13 mouse cellular contexts compared by ENCODE assay signal in the genomic region with DNA sequence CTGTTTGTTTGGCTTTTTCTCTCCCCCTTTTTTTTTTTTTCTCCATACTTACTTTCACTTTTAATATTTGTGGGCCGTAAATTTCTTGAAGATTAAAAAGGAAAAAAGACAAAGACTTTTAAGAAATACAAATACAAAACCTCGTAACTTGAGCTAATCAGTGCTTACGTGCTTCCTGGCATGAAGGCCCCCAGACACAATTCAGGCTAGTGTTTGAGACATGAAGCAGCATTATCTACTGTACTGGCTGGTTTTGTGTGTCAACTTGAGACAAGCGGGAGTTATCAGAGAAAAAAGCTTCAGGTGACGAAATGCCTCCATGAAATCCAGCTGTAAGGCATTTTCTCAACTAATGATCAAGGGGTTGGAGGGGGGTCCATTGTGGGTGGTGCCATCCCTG.
A peak's percentile ranks its signal among the peaks of the same experiment; 100 is the strongest.
DNase-seq lines count a peak whose midpoint lies in the region; ATAC-seq and TF ChIP-seq lines count a peak whose summit lies in the region.
"Had no signal": no experiment of that assay in that cellular context is flagged by ENCODE, and none has a peak within 500 bp of the region (broad histone marks: within the 10 kb centered on the region; RNA-seq: fewer than 3 reads in every experiment).

No protein-coding gene starts in this region.

- H3K27ac ChIP-seq in gastrocnemius, adult 2 months = peak overlapping the region; percentile 89
- H3K27ac ChIP-seq in lung, embryonic 16.5 days (ENCODE audit: low read length) = peak overlapping the region; percentile 89
- H3K27ac ChIP-seq in intestine, postnatal 0 days (ENCODE audit: low read depth, low read length) = no peak overlapping the region
- peak overlapping the region; percentile 5; the same call in 1 of the 2 replicates for H3K27ac ChIP-seq in stomach, embryonic 15.5 days
- H3K27ac ChIP-seq in forebrain, embryonic 16.5 days (ENCODE audit: low read length) = no peak overlapping the region
- H3K27ac ChIP-seq: hindbrain, embryonic 15.5 days had no signal

- ATAC-seq in lung, embryonic 16.5 days (ENCODE audit: low read depth) = no peak
- no peak for ATAC-seq in intestine, postnatal 0 days
- no peak for ATAC-seq in stomach, embryonic 15.5 days (ENCODE audit: insufficient read depth, low FRiP score, low read depth)
- no peak for ATAC-seq in forebrain, embryonic 16.5 days

- peak overlapping the region; percentile 45 for H3K4me2 ChIP-seq in lung, embryonic 16.5 days (ENCODE audit: low read depth, low read length)
- H3K4me2 ChIP-seq in intestine, postnatal 0 days (replicated peaks; ENCODE audit: low read depth) = peak overlapping the region; percentile 37
- H3K4me2 ChIP-seq in stomach, embryonic 15.5 days = no peak overlapping the region
- H3K4me2 ChIP-seq in forebrain, embryonic 16.5 days (ENCODE audit: low read length) = no peak overlapping the region
- H3K4me2 ChIP-seq: hindbrain, embryonic 15.5 days had no signal

- H3K27me3 ChIP-seq in lung, embryonic 16.5 days (ENCODE audit: control insufficient read depth, insufficient read depth, low read depth, low read length) = no peaks in the 10 kb centered on the region
- H3K27me3 ChIP-seq in intestine, postnatal 0 days (replicated peaks; ENCODE audit: control insufficient read depth, insufficient read depth, low read length) = no peaks in the 10 kb centered on the region
- H3K27me3 ChIP-seq in stomach, embryonic 15.5 days (replicated peaks) = no peaks in the 10 kb centered on the region
- no peaks in the 10 kb centered on the region for H3K27me3 ChIP-seq in forebrain, embryonic 16.5 days (replicated peaks; ENCODE audit: control insufficient read depth, insufficient read depth, low read length)
- H3K27me3 ChIP-seq: hindbrain, embryonic 15.5 days had no signal

- H3K4me1 ChIP-seq in lung, embryonic 16.5 days (replicated peaks; ENCODE audit: control insufficient read depth, insufficient read depth, low read length) = peaks cover 7% of the 10 kb centered on the region
- peaks cover 5% of the 10 kb centered on the region for H3K4me1 ChIP-seq in lung, adult 2 months (ENCODE audit: control insufficient read depth, insufficient read depth, low read length)
- no peaks in the 10 kb centered on the region; the same call in 1 of the 2 replicates for H3K4me1 ChIP-seq in intestine, postnatal 0 days (replicated peaks; ENCODE audit: control insufficient read depth, insufficient read depth, low read length)
- H3K4me1 ChIP-seq in stomach, embryonic 15.5 days = 0 out of 2 replicates have a peak, but pooled peaks cover 3% of the 10 kb centered on the region
- H3K4me1 ChIP-seq in forebrain, embryonic 16.5 days (replicated peaks; ENCODE audit: control insufficient read depth, insufficient read depth, low read length) = no peaks in the 10 kb centered on the region
- H3K4me1 ChIP-seq: hindbrain, embryonic 15.5 days had no signal

- no peaks in the 10 kb centered on the region for H3K9me3 ChIP-seq in lung, embryonic 16.5 days (ENCODE audit: control insufficient read depth, low read length)
- H3K9me3 ChIP-seq in intestine, postnatal 0 days (ENCODE audit: control insufficient read depth) = no peaks in the 10 kb centered on the region
- H3K9me3 ChIP-seq in stomach, embryonic 15.5 days = no peaks in the 10 kb centered on the region
- no peaks in the 10 kb centered on the region for H3K9me3 ChIP-seq in forebrain, embryonic 16.5 days (ENCODE audit: control insufficient read depth, low read length)
- H3K9me3 ChIP-seq: hindbrain, embryonic 15.5 days had no signal

- TF ChIP-seq POLR2A in lung, adult 2 months (IDR thresholded peaks at IDR 0.05; ENCODE audit: borderline replicate concordance, extremely low read depth, low read depth, low read length) = no peak

- DNase-seq in gastrocnemius, adult 2 months = no peak
- no peak for DNase-seq in gastrocnemius, adult 8-10 months (ENCODE audit: low spot score in 2 of 2)
- DNase-seq in lung, adult 2 months = no peak
- no peak for DNase-seq in left cerebral cortex, adult 8-10 months (ENCODE audit: low spot score in 2 of 2)
- DNase-seq: adrenal gland, postnatal 36 days; cerebellum, adult 8-10 months; gastrocnemius, postnatal 14 days had no signal

- intact Hi-C loops in gastrocnemius, adult 2 months (cut with DNase I) = loop anchor here (2.0 to 5.0 kb wide), 2 partner anchors 69 to 194 kb away; no protein-coding TSS in a partner anchor

- TF ChIP-seq CTCF in gastrocnemius, adult 2 months (IDR thresholded peaks at IDR 0.05) = no peak
- TF ChIP-seq CTCF in lung, adult 2 months (IDR thresholded peaks at IDR 0.05; ENCODE audit: insufficient read depth, low read length) = no peak
- no peak for TF ChIP-seq CTCF in intestine, postnatal 0 days (IDR thresholded peaks at IDR 0.05; ENCODE audit: low read depth)

- no peak overlapping the region for H3K9ac ChIP-seq in lung, embryonic 16.5 days (ENCODE audit: low read length)
- no peak overlapping the region for H3K9ac ChIP-seq in intestine, postnatal 0 days (ENCODE audit: low read depth, low read length)
- H3K9ac ChIP-seq in stomach, embryonic 15.5 days = no peak overlapping the region
- H3K9ac ChIP-seq in forebrain, embryonic 16.5 days (replicated peaks; ENCODE audit: low read depth, low read length) = no peak overlapping the region
- H3K9ac ChIP-seq: hindbrain, embryonic 15.5 days had no signal

- WGBS in lung, embryonic 16.5 days = 18% methylated on average over 5 of the region's 5 CpGs
- 14% methylated on average over 5 of the region's 5 CpGs for WGBS in lung, adult 2 months
- WGBS in intestine, postnatal 0 days = 34% methylated on average over 5 of the region's 5 CpGs
- 42% methylated on average over 5 of the region's 5 CpGs for WGBS in stomach, embryonic 15.5 days
- 68% methylated on average over 5 of the region's 5 CpGs for WGBS in forebrain, embryonic 16.5 days

- peak overlapping the region; percentile 62 for H3K4me3 ChIP-seq in gastrocnemius, adult 2 months
- H3K4me3 ChIP-seq in lung, embryonic 16.5 days (ENCODE audit: low read length) = peak overlapping the region; percentile 15; the same call in 1 of the 2 replicates
- no peak overlapping the region for H3K4me3 ChIP-seq in lung, adult 2 months (replicated peaks; ENCODE audit: extremely low read depth, low read depth, low read length)
- H3K4me3 ChIP-seq in intestine, postnatal 0 days (ENCODE audit: low read depth, low read length) = no peak overlapping the region
- no peak overlapping the region for H3K4me3 ChIP-seq in stomach, embryonic 15.5 days (replicated peaks)
- H3K4me3 ChIP-seq in forebrain, embryonic 16.5 days (replicated peaks; ENCODE audit: low read length) = no peak overlapping the region
- H3K4me3 ChIP-seq: erythroblast, embryonic 14.5 days; hindbrain, embryonic 15.5 days had no signal

- H3K36me3 ChIP-seq in lung, embryonic 16.5 days (ENCODE audit: control insufficient read depth, insufficient read depth, low read length) = no peaks in the 10 kb centered on the region
- no peaks in the 10 kb centered on the region for H3K36me3 ChIP-seq in intestine, postnatal 0 days (ENCODE audit: control insufficient read depth, insufficient read depth)
- no peaks in the 10 kb centered on the region for H3K36me3 ChIP-seq in stomach, embryonic 15.5 days
- H3K36me3 ChIP-seq in forebrain, embryonic 16.5 days (ENCODE audit: control insufficient read depth, insufficient read depth) = no peaks in the 10 kb centered on the region
- H3K36me3 ChIP-seq: hindbrain, embryonic 15.5 days had no signal

Comparison
In these comparisons a context has a peak if more than half of its experiments do, and no peak if none do; other contexts are left out.
1. H3K4me3 ChIP-seq: peak in gastrocnemius, adult 2 months (single experiment) and lung, embryonic 16.5 days (single experiment); none in lung, adult 2 months (single experiment), intestine, postnatal 0 days (single experiment), stomach, embryonic 15.5 days (single experiment) and forebrain, embryonic 16.5 days (single experiment).
2. H3K27ac ChIP-seq: peak in gastrocnemius, adult 2 months (single experiment), lung, embryonic 16.5 days (single experiment) and stomach, embryonic 15.5 days (single experiment); none in intestine, postnatal 0 days (single experiment) and forebrain, embryonic 16.5 days (single experiment).
3. H3K4me2 ChIP-seq: peak in lung, embryonic 16.5 days (single experiment) and intestine, postnatal 0 days (single experiment); none in stomach, embryonic 15.5 days (single experiment) and forebrain, embryonic 16.5 days (single experiment).